Mouse (Mus musculus): Measurements from ENCODE around the gene Ubald2. TPM values are rescaled to one million over a fixed set of nuclear protein-coding genes. Genes with fewer than 3 reads are reported as not detected.

Ubald2 gene
- polyA plus RNA-seq, 1 experiment from 2014 or later: 92.4 TPM

DNA sequence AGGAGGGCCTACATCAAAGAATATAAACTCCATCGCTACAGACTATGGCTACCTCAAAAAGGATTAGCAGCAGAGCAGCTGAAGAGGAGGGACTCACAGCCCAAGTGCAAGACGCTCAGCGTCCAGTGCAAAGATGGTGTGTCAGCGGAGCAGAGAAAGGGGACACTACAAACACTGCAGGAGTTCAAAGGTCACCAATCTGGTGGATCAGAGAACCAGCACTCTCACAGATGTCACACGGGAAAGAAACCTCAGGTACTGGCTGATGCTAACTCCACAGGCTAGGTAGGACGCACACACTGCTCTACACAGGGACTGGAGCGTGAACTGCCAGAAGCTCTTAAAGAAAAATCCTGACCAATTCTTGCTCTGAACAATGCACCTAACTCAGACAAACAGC lies 45.1 kb downstream of the Ubald2 start:
- no peak overlapping the region for H3K9ac ChIP-seq (ENCODE audit: low read length)
- no peaks in the 10 kb centered on the region for H3K4me1 ChIP-seq (ENCODE audit: control insufficient read depth, insufficient read depth, low read length)
- no peak overlapping the region for H3K27ac ChIP-seq (ENCODE audit: low read depth, low read length)
- H3K4me3 ChIP-seq (ENCODE audit: low read depth, low read length): no peak overlapping the region
- H3K4me2 ChIP-seq (ENCODE audit: low read depth): no peak overlapping the region
- no peak for DNase-seq (ENCODE audit: low spot score)
- 78% methylated on average over 7 of the region's 7 CpGs for WGBS
- no peak for ATAC-seq (ENCODE audit: insufficient read depth, low FRiP score, low TSS enrichment)
- H3K9me3 ChIP-seq (ENCODE audit: control insufficient read depth, low read length): no peaks in the 10 kb centered on the region; the same call in 1 of the 2 replicates
- H3K36me3 ChIP-seq (ENCODE audit: control insufficient read depth, insufficient read depth, low read length): peaks cover 36% of the 10 kb centered on the region
- H3K27me3 ChIP-seq (ENCODE audit: control insufficient read depth, insufficient read depth, low read length): no peaks in the 10 kb centered on the region

DNA sequence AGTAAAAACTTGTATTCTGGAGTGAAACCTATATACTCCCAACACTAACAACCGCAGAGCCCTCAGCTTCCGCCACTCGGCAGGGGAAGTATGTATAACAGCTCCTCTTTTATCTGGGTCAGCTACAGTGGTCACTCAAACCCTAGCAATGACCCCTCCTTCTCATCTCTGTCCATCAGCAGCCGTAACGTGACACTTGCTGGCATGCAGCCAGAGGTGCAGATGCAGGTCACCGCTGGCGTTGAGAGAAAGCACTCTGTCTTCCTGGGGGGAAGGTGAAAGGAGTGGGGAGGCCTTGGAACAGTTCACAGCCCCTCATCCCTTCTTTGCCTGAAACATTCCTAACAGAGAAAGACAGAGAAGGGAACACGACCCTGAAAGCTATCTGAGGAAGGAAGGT lies 45.9 kb downstream of the Ubald2 start:
- H3K36me3 ChIP-seq (ENCODE audit: control insufficient read depth, insufficient read depth, low read length): peaks cover 38% of the 10 kb centered on the region

DNA sequence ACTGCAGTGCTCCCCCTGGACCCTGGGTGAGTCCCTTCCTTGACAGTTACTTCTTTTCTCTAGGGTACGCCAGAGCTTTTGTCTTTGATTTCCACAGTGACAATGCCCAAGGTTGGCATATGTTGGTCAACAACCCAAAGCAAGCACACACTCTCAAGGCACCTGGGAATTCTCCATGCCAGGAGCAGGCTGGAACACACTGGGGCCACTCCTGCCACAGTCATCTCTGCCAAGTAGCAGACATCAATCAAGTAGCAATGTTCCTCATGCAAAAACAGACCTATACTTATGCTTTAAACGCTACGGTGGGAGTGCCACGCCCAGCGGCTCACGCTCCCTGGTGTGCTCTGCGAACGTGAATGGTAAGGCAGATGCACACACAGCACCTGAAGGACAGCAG lies 47.1 kb downstream of the Ubald2 start:
- no peaks in the 10 kb centered on the region for H3K27me3 ChIP-seq (ENCODE audit: control insufficient read depth, insufficient read depth, low read length)
- no peak for DNase-seq (ENCODE audit: low spot score)
- H3K27ac ChIP-seq (ENCODE audit: low read depth, low read length): no peak overlapping the region
- no peak overlapping the region for H3K9ac ChIP-seq (ENCODE audit: low read length)
- no peak overlapping the region for H3K4me2 ChIP-seq (ENCODE audit: low read depth)
- no peaks in the 10 kb centered on the region for H3K4me1 ChIP-seq (ENCODE audit: control insufficient read depth, insufficient read depth, low read length)
- H3K4me3 ChIP-seq (ENCODE audit: low read depth, low read length): no peak overlapping the region
- 95% methylated on average over 8 of the region's 8 CpGs for WGBS
- peaks cover 35% of the 10 kb centered on the region for H3K36me3 ChIP-seq (ENCODE audit: control insufficient read depth, insufficient read depth, low read length)
- H3K9me3 ChIP-seq (ENCODE audit: control insufficient read depth, low read length): no peaks in the 10 kb centered on the region; the same call in 1 of the 2 replicates
- ATAC-seq (ENCODE audit: insufficient read depth, low FRiP score, low TSS enrichment): no peak

More for the DNA sequence above, 45.9 kb downstream of the Ubald2 start:
- 67% methylated on average over 8 of the region's 8 CpGs for WGBS
- no peaks in the 10 kb centered on the region for H3K27me3 ChIP-seq (ENCODE audit: control insufficient read depth, insufficient read depth, low read length)
- H3K4me2 ChIP-seq (ENCODE audit: low read depth): no peak overlapping the region
- H3K9ac ChIP-seq (ENCODE audit: low read length): no peak overlapping the region
- H3K4me3 ChIP-seq (ENCODE audit: low read depth, low read length): no peak overlapping the region
- ATAC-seq (ENCODE audit: insufficient read depth, low FRiP score, low TSS enrichment) (no peak), DNase-seq (ENCODE audit: low spot score) (no peak)
- H3K4me1 ChIP-seq (ENCODE audit: control insufficient read depth, insufficient read depth, low read length): no peaks in the 10 kb centered on the region
- no peak overlapping the region for H3K27ac ChIP-seq (ENCODE audit: low read depth, low read length)
- H3K9me3 ChIP-seq (ENCODE audit: control insufficient read depth, low read length): no peaks in the 10 kb centered on the region; the same call in 1 of the 2 replicates

DNA sequence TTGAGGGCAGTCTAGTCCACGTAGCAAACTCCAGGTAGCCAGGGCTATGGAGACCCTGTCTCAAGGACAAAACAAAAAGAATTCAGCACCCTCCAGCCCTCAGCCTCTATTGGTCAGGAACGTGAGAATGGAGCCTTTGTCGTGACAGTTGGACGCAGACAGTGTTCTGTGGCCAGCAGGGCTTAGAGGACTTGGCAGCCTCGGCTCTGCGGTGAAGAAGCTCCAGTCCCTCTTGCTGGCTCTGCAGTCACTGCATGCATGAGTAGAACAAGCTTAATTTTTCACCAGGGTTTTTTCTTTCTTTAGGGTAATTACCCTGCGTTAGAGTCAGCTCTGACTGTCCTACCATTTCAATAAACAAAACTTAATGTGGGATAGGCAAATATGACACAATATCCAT lies 47.9 kb downstream of the Ubald2 start:
- H3K9me3 ChIP-seq (ENCODE audit: control insufficient read depth, low read length): no peaks in the 10 kb centered on the region; the same call in 1 of the 2 replicates
- H3K9ac ChIP-seq (ENCODE audit: low read length): no peak overlapping the region
- no peak overlapping the region for H3K27ac ChIP-seq (ENCODE audit: low read depth, low read length)
- peaks cover 37% of the 10 kb centered on the region for H3K36me3 ChIP-seq (ENCODE audit: control insufficient read depth, insufficient read depth, low read length)
- H3K4me2 ChIP-seq (ENCODE audit: low read depth): no peak overlapping the region
- no peak overlapping the region for H3K4me3 ChIP-seq (ENCODE audit: low read depth, low read length)
- DNase-seq (ENCODE audit: low spot score) (no peak), ATAC-seq (ENCODE audit: insufficient read depth, low FRiP score, low TSS enrichment) (no peak)
- H3K27me3 ChIP-seq (ENCODE audit: control insufficient read depth, insufficient read depth, low read length): no peaks in the 10 kb centered on the region
- no peaks in the 10 kb centered on the region for H3K4me1 ChIP-seq (ENCODE audit: control insufficient read depth, insufficient read depth, low read length)
- WGBS: 82% methylated on average over 7 of the region's 7 CpGs

DNA sequence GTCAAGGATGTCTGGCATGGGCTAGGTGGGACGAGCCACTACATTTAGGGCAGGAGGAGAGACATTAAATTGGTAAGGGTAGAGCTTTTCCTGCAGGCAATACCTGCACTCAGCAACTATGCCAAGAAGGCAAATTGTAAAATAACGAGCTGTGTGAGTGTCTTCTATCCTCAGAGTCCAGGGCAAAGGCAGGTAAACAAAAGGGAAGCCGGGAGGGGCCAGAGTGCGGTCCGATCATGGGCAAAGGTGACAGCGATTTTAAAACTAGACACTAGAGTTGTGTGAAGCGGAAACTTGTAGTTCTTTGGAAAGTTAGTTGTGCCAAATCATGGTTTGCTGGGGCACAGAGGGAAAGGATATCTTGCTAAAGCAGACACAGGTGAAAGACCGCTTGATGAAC lies 50.4 kb downstream of the Ubald2 start:
- no peaks in the 10 kb centered on the region for H3K27me3 ChIP-seq (ENCODE audit: control insufficient read depth, insufficient read depth, low read length)
- DNase-seq (ENCODE audit: low spot score) (no peak), ATAC-seq (ENCODE audit: insufficient read depth, low FRiP score, low TSS enrichment) (no peak)
- H3K4me1 ChIP-seq (ENCODE audit: control insufficient read depth, insufficient read depth, low read length): peaks cover 3% of the 10 kb centered on the region
- 89% methylated on average over 8 of the region's 8 CpGs for WGBS
- H3K9me3 ChIP-seq (ENCODE audit: control insufficient read depth, low read length): no peaks in the 10 kb centered on the region; the same call in 1 of the 2 replicates
- H3K9ac ChIP-seq (ENCODE audit: low read length): no peak overlapping the region
- H3K4me2 ChIP-seq (ENCODE audit: low read depth): no peak overlapping the region
- H3K4me3 ChIP-seq (ENCODE audit: low read depth, low read length): no peak overlapping the region
- H3K27ac ChIP-seq (ENCODE audit: low read depth, low read length): no peak overlapping the region
- peaks cover 29% of the 10 kb centered on the region for H3K36me3 ChIP-seq (ENCODE audit: control insufficient read depth, insufficient read depth, low read length)

DNA sequence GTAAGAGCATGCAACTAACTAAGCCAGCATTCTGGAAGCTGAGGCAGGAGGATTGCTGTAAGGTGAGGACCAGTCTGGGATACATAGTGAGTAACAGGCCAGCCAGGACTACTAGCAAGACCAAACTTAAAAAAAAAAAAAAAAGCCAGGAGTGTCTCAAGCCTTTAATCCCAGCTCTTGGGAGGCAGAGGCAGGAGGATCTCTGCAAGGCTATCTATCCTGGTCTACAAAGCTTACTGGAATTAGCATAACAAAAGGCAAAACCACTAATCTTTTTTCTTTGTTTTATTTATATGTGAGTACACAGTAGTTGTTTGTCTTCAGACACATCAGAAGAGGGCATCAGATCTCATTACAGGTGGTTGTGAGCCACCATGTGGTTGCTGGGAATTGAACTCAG lies 54.3 kb downstream of the Ubald2 start:
- Histone ChIP-seq H3K9me3 (ENCODE audit: control insufficient read depth, low read length) (no peaks in the 10 kb centered on the region), H3K27me3 (ENCODE audit: control insufficient read depth, insufficient read depth, low read length) (no peaks in the 10 kb centered on the region), H3K4me1 (ENCODE audit: control insufficient read depth, insufficient read depth, low read length) (peaks cover 3% of the 10 kb centered on the region), H3K9ac (ENCODE audit: low read length) (no peak overlapping the region), H3K27ac (ENCODE audit: low read depth, low read length) (no peak overlapping the region), H3K4me2 (ENCODE audit: low read depth) (no peak overlapping the region), H3K36me3 (ENCODE audit: control insufficient read depth, insufficient read depth, low read length) (peaks cover 14% of the 10 kb centered on the region), H3K4me3 (ENCODE audit: low read depth, low read length) (no peak overlapping the region)
- no peak for ATAC-seq (ENCODE audit: insufficient read depth, low FRiP score, low TSS enrichment)
- DNase-seq (ENCODE audit: low spot score): no peak

Other genes starting within 250 kb of the Ubald2 start
- gene Ten1, start 235.2 kb upstream of the Ubald2 start, polyA plus RNA-seq (2014; fragmentation: Nextera tagmentation; extraction: Ambion mirVana): 54.9 and 63.6 TPM in 2 replicates
- gene Acox1, start 235.0 kb upstream of the Ubald2 start, polyA plus RNA-seq (2014; fragmentation: Nextera tagmentation; extraction: Ambion mirVana): 33.2 and 34.4 TPM in 2 replicates
- gene Evpl, start 196.0 kb upstream of the Ubald2 start, polyA plus RNA-seq (2014; fragmentation: Nextera tagmentation; extraction: Ambion mirVana): 0.90 and 0.93 TPM in 2 replicates
- 83.5 and 87.4 TPM in 2 replicates for gene Srp68, start 159.9 kb upstream of the Ubald2 start, polyA plus RNA-seq (2014; fragmentation: Nextera tagmentation; extraction: Ambion mirVana)
- 0.49 and 0.70 TPM in 2 replicates for gene Galr2, start 153.2 kb upstream of the Ubald2 start, polyA plus RNA-seq (2014; fragmentation: Nextera tagmentation; extraction: Ambion mirVana)
- gene Exoc7, start 126.9 kb upstream of the Ubald2 start, polyA plus RNA-seq (2014; fragmentation: Nextera tagmentation; extraction: Ambion mirVana): 74.3 and 75.5 TPM in 2 replicates
- 2.5 and 3.1 TPM in 2 replicates for gene Foxj1, start 98.7 kb upstream of the Ubald2 start, polyA plus RNA-seq (2014; fragmentation: Nextera tagmentation; extraction: Ambion mirVana)
- 31.1 and 34.6 TPM in 2 replicates for gene Rnf157, start 21.1 kb upstream of the Ubald2 start, polyA plus RNA-seq (2014; fragmentation: Nextera tagmentation; extraction: Ambion mirVana)
- 0.40 TPM in 1 of 2 replicates, not detected in the other for gene Qrich2, start 32.1 kb downstream of the Ubald2 start, polyA plus RNA-seq (2014; fragmentation: Nextera tagmentation; extraction: Ambion mirVana)
- gene Prpsap1, start 60.1 kb downstream of the Ubald2 start, polyA plus RNA-seq (2014; fragmentation: Nextera tagmentation; extraction: Ambion mirVana): 212 and 222 TPM in 2 replicates
- gene Sphk1, start 96.8 kb downstream of the Ubald2 start, polyA plus RNA-seq (2014; fragmentation: Nextera tagmentation; extraction: Ambion mirVana): 9.9 and 10.9 TPM in 2 replicates
- gene Ube2o, start 147.4 kb downstream of the Ubald2 start, polyA plus RNA-seq (2014; fragmentation: Nextera tagmentation; extraction: Ambion mirVana): 28.8 and 29.1 TPM in 2 replicates
- gene Aanat, start 152.3 kb downstream of the Ubald2 start, polyA plus RNA-seq (2014; fragmentation: Nextera tagmentation; extraction: Ambion mirVana): not detected in 2 replicates
- 4.9 and 5.3 TPM in 2 replicates for gene Rhbdf2, start 192.9 kb downstream of the Ubald2 start, polyA plus RNA-seq (2014; fragmentation: Nextera tagmentation; extraction: Ambion mirVana)
- gene Prcd, start 219.4 kb downstream of the Ubald2 start, polyA plus RNA-seq (2014; fragmentation: Nextera tagmentation; extraction: Ambion mirVana): 0.37 and 0.53 TPM in 2 replicates
- gene Cygb, start 220.2 kb downstream of the Ubald2 start, polyA plus RNA-seq (2014; fragmentation: Nextera tagmentation; extraction: Ambion mirVana): 2.3 and 3.0 TPM in 2 replicates